Mouse (Mus musculus) CD4-positive helper T cell, adult 2 months (primary cell): ENCODE results near the gene Usp47.

Source experiments
- DNase-seq: peaks from one replicate; pipeline ENCODE4 v3.0.0-alpha.2; 2012; ENCODE audit warnings: low read depth, missing footprints, low spot score

Usp47 gene

GRCm38 (mm10) chr7:112121866-112122500, 98.7 kb downstream of the Usp47 start:
- no peak for DNase-seq

GRCm38 (mm10) chr7:112123612-112124011, 100.3 kb downstream of the Usp47 start:
- no peak for DNase-seq

- DNase-seq = no peak
These were observed 102.4 kb downstream of the Usp47 start for GRCm38 (mm10) chr7:112125625-112126260.

- DNase-seq = no peak
These were observed 103.9 kb downstream of the Usp47 start for GRCm38 (mm10) chr7:112127085-112127637.

GRCm38 (mm10) chr7:112127954-112128353, 104.7 kb downstream of the Usp47 start:
- no peak for DNase-seq

GRCm38 (mm10) chr7:112128810-112129209, 105.5 kb downstream of the Usp47 start:
- DNase-seq = no peak

- no peak for DNase-seq
These were observed 106.5 kb downstream of the Usp47 start for GRCm38 (mm10) chr7:112129851-112130250.

GRCm38 (mm10) chr7:112130660-112131059, 107.4 kb downstream of the Usp47 start:
- DNase-seq = no peak

- no peak for DNase-seq
These were observed 108.7 kb downstream of the Usp47 start for GRCm38 (mm10) chr7:112132005-112132404.

- DNase-seq = no peak
These were observed 110.0 kb downstream of the Usp47 start for GRCm38 (mm10) chr7:112133277-112133676.

- no peak for DNase-seq
These were observed 111.9 kb downstream of the Usp47 start for GRCm38 (mm10) chr7:112135161-112135560.

GRCm38 (mm10) chr7:112136537-112136936, 113.2 kb downstream of the Usp47 start:
- no peak for DNase-seq

- no peak for DNase-seq
These were observed 114.8 kb downstream of the Usp47 start for GRCm38 (mm10) chr7:112138168-112138508.

GRCm38 (mm10) chr7:112138509-112139405, 115.5 kb downstream of the Usp47 start:
- no peak for DNase-seq

- DNase-seq = no peak
These were observed 117.4 kb downstream of the Usp47 start for GRCm38 (mm10) chr7:112140725-112141124.

GRCm38 (mm10) chr7:112142616-112143015, 119.3 kb downstream of the Usp47 start:
- DNase-seq = no peak

GRCm38 (mm10) chr7:112143090-112143500, 119.8 kb downstream of the Usp47 start:
- DNase-seq = no peak

GRCm38 (mm10) chr7:112143978-112144377, 120.7 kb downstream of the Usp47 start:
- no peak for DNase-seq

- DNase-seq = no peak
These were observed 121.4 kb downstream of the Usp47 start for GRCm38 (mm10) chr7:112144646-112145179.

GRCm38 (mm10) chr7:112147979-112148378, 124.7 kb downstream of the Usp47 start:
- no peak for DNase-seq

- DNase-seq = no peak
These were observed 125.8 kb downstream of the Usp47 start for GRCm38 (mm10) chr7:112149113-112149512.

- no peak for DNase-seq
These were observed 131.1 kb downstream of the Usp47 start for GRCm38 (mm10) chr7:112154445-112154844.
